Mouse (Mus musculus) common myeloid progenitor, adult 5-6 weeks (primary cell): ENCODE measurements around the gene Ints12. TPM values are rescaled to one million over a fixed set of nuclear protein-coding genes. Genes with fewer than 3 reads are reported as not detected.

Experiments used
- ATAC-seq: replicated peaks from 2 replicates; pipeline ENCODE4 v1.8.0; 2016; ENCODE audit warnings: low read depth, mild to moderate bottlenecking, moderate TSS enrichment, inconsistent platforms; ENCODE audit not compliant: poor library complexity, severe bottlenecking
- total RNA-seq: library from RNA; stranded (forward); fragments of 200-1000, 187-1606 nt; gene quantifications from 2 replicates; pipeline ENCODE4 v1.2.3, GENCODE M21; 2017

Gene Ints12
- total RNA-seq, 1 experiment from 2014 or later, result 14.4 TPM

DNA sequence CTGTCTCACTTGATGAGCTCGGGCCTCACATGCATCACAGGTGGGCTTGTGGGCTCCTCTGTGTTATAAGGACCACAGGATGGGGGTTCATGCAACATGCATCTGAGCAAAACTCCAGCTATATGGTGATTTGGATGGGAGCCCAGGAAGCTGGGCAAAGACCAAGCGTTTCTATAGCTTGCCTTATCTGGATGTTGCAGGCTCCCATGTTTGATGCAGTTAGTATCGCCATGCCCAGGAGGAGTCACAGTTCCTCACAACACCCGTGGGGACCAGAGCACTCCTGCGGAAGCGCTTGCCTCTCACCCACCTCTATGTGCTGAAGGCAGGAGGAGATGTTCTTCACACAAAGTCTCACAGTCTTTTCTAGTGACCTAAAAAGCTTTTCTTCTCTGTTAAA, 50.2 kb downstream of the Ints12 start:
- no peak for ATAC-seq

DNA sequence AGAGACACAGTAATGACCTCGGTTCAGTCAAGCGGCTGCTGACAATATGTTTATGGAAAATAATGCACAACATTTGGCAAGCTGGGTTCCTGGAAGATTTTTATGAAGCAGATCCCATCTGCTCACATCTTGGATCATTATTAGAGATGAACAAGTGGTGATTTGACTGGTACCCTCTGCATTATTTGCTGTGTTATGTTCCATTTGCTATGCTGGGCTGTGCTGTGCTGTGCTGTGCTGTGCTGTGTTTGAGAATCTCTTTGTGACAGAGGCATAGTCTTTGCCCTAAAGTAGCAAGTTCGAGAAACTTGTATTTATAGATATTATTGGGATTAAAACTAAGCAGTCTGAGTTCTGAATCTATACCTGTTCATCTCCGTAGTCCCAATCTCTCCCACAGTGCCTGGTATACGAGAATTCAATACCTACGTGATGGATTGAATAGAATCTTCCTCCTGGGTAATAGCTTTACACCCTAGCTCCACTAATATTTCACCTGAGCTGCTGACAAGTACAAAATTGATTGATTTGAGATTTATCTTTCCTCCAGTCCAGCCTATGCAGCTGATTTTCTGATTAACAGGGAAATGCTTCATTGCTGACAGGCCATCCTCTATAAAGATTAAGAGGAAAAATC, 53.0 kb downstream of the Ints12 start:
- ATAC-seq, result no peak

DNA sequence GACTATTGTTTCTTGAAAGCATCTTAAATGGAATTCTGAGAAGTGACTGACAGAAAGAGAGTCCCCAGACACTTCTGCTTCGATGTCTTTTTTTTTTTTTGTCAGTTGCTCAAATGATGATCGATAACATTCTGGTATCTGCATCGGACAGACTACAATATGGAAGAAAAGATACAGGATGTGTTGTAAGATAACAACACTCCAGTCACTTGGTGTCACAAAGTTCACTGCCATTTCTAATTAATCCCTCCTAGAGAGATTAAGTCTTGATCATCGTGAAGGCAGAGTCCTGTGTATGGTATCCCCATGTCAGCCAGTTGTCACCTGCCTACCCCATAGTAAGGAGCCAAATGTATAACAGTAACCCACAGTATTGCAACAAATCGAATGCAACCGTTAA, 60.0 kb downstream of the Ints12 start:
- no peak for ATAC-seq

DNA sequence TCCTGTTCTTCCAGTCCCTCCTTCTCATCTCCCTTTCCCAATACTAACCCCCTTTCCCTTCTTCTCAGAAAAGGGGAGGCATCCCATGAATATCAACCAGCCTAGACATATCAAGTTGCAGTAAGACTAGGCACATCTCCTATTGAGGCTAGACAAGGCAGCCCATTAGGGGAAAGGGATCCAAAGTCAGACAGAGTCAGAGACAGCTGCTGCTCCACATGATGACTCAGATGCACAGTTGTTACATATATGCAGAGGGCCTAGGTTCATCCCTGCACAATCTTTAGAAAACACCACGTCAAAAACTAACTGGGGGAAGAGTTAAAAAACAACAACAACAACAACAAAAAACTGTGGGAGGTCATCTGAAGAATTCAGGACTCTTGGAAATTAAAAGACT, 61.2 kb downstream of the Ints12 start:
- ATAC-seq, result no peak

DNA sequence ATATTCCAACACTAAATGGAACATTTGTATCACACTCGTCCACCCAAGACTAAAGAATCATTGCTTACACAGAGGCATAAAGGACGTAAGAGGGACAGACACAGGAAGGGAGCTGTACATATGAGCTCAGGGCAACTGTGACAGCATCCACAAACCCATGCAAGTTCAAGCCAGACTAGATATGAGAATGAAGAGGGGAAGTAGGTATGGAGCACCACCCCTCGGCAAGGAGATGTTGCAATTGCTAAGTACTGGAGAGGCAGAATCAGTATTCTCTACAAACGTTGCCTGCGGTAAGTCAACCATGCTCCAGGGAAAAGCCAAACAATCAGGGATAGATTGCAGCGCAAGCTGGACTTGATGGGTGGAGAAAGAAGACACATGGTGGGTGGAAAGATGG, 62.0 kb downstream of the Ints12 start:
- no peak for ATAC-seq

DNA sequence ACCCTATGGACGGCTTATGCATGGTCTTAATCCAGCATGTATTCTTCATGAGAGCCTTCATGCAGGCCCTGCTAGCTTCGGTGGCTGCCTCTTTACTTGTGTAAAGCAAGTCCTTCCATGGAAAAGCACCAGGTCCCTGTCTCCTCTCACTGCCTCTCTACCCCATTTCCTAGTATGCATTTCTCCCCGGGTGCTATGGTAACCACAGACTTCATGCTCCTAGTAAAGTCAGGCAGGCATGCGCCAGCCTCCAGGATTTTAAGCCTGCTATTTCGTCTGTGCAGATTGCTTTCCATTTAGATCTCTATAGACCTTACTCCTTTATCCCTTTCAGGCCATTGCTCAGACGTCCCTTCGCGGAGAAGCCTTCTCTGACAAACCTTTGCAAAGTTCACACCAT, 63.0 kb downstream of the Ints12 start:
- no peak for ATAC-seq

DNA sequence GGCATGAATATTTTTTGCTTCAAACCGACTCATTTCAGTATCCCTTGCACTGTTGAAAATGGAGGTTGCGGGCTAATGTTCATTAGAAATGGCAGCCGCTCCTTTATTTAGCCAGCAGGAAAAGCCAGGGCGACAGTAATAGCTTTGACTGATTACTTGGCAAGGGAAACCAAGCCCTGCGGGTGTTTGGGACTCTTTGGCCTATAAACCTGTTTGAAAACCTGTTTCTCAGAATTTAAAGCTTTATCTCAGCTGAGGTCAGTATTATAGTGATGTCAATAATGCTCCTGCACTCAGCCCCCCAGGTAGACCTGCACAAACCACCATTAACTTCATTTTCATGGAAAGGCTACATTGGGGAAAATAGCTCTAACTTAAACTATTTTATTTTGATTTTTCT, 66.6 kb downstream of the Ints12 start:
- ATAC-seq, result no peak

Other genes starting within 250 kb of the Ints12 start
- not detected in 2 replicates for gene Npnt, start 141.5 kb upstream of the Ints12 start, total RNA-seq
- 19.1 and 21.4 TPM in 2 replicates for gene Gstcd, start 193 bp downstream of the Ints12 start, total RNA-seq
- not detected in 2 replicates for gene Arhgef38, start 143.1 kb downstream of the Ints12 start, total RNA-seq
- gene Ppa2, start 218.3 kb downstream of the Ints12 start, total RNA-seq, result 92.0 and 122 TPM in 2 replicates